Mouse (Mus musculus) neural tube, embryonic 15.5 days (tissue): ENCODE measurements at regions not wholly inside any gene's neighbourhood (a gene's known extent, or its start where the extent isn't known, plus 50 kb on each side); places are given as distances from the start of the nearest gene placed in this dataset.
A peak's percentile ranks its signal among the peaks of the same experiment; 100 is the strongest.

Source experiments
- ATAC-seq: fragments of 200-750 bp; cut with Nextera tagmentation; 2 replicates; pipeline ENCODE4 v1.8.0; 2017; ENCODE audit warnings: mild to moderate bottlenecking, moderate TSS enrichment, moderate library complexity; ENCODE audit not compliant: low FRiP score
- H3K27ac ChIP-seq: fragments of 300-500 bp; sonication (generic); replicated peaks from 2 replicates; pipeline ENCODE4 v1.5.1; 2015; ENCODE audit warnings: mild to moderate bottlenecking, inconsistent platforms
- H3K27me3 ChIP-seq: fragments of 300-500 bp; sonication (generic); replicated peaks from 2 replicates; pipeline ENCODE4 v1.6.1; 2015; ENCODE audit warnings: inconsistent platforms
- H3K36me3 ChIP-seq: fragments of 300-500 bp; sonication (generic); 2 replicates; pipeline ENCODE4 v1.6.1; 2015; ENCODE audit warnings: inconsistent platforms
- H3K4me1 ChIP-seq: fragments of 300-500 bp; sonication (generic); 2 replicates; pipeline ENCODE4 v1.6.1; 2015; ENCODE audit warnings: inconsistent platforms
- H3K4me2 ChIP-seq: fragments of 300-500 bp; sonication (generic); 2 replicates; pipeline ENCODE4 v1.6.1; 2015; ENCODE audit warnings: inconsistent platforms, mild to moderate bottlenecking, moderate library complexity
- H3K4me3 ChIP-seq: fragments of 300-500 bp; sonication (generic); replicated peaks from 2 replicates; pipeline ENCODE4 v1.5.1; 2015; ENCODE audit warnings: mild to moderate bottlenecking, inconsistent platforms
- H3K9ac ChIP-seq: fragments of 300-500 bp; sonication (generic); replicated peaks from 2 replicates; pipeline ENCODE4 v1.6.1; 2015; ENCODE audit warnings: mild to moderate bottlenecking, inconsistent platforms
- H3K9me3 ChIP-seq: fragments of 300-500 bp; sonication (generic); replicated peaks from 2 replicates; pipeline ENCODE4 v1.6.1; 2016; ENCODE audit warnings: inconsistent platforms
- WGBS: fragments of 180-500 bp; shearing (Covaris S2); methylation state at CpG from one replicate; pipeline ENCODE4 v1.1.7; 2015; ENCODE audit warnings: mixed read lengths; 5-methylcytosine and 5-hydroxymethylcytosine counted together

- H3K27me3 ChIP-seq = no peaks in the 10 kb centered on the region
- 58% methylated on average over 3 of the region's 3 CpGs for whole genome bisulfite sequencing
- no peaks in the 10 kb centered on the region for H3K36me3 ChIP-seq
- no peaks in the 10 kb centered on the region for H3K9me3 ChIP-seq
- H3K9ac ChIP-seq = no peak overlapping the region
- H3K27ac ChIP-seq = no peak overlapping the region
- no peak for ATAC-seq
- H3K4me3 ChIP-seq = no peak overlapping the region
- no peaks in the 10 kb centered on the region for H3K4me1 ChIP-seq
- no peak overlapping the region for H3K4me2 ChIP-seq
Measured at GRCm38 (mm10) chr13:60420842-60421696, 180.7 kb upstream of the Dapk1 start.

GRCm38 (mm10) chr13:60424267-60424666 lies 177.5 kb upstream of the Dapk1 start:
- H3K27ac ChIP-seq = no peak overlapping the region
- no peaks in the 10 kb centered on the region for H3K27me3 ChIP-seq
- WGBS = 71% methylated on average over 6 of the region's 6 CpGs

GRCm38 (mm10) chr13:60425140-60425539 lies 176.6 kb upstream of the Dapk1 start:
- H3K4me3 ChIP-seq = no peak overlapping the region
- WGBS = 67% methylated on average over 11 of the region's 11 CpGs
- H3K9me3 ChIP-seq = no peaks in the 10 kb centered on the region
- H3K27me3 ChIP-seq = no peaks in the 10 kb centered on the region
- no peak overlapping the region for H3K9ac ChIP-seq
- H3K4me2 ChIP-seq = no peak overlapping the region
- no peaks in the 10 kb centered on the region for H3K36me3 ChIP-seq
- H3K27ac ChIP-seq = no peak overlapping the region
- ATAC-seq = no peak
- H3K4me1 ChIP-seq = peaks cover 10% of the 10 kb centered on the region

More at GRCm38 (mm10) chr13:60424267-60424666, 177.5 kb upstream of the Dapk1 start:
- H3K9ac ChIP-seq = no peak overlapping the region
- H3K9me3 ChIP-seq = no peaks in the 10 kb centered on the region
- H3K4me3 ChIP-seq = no peak overlapping the region
- H3K4me1 ChIP-seq = peaks cover 10% of the 10 kb centered on the region
- ATAC-seq = no peak
- H3K36me3 ChIP-seq = no peaks in the 10 kb centered on the region
- no peak overlapping the region for H3K4me2 ChIP-seq

- no peak for ATAC-seq
- no peaks in the 10 kb centered on the region for H3K27me3 ChIP-seq
- no peak overlapping the region for H3K4me3 ChIP-seq
- peaks cover 10% of the 10 kb centered on the region for H3K4me1 ChIP-seq
- 87% methylated on average over 6 of the region's 6 CpGs for whole genome bisulfite sequencing
- no peak overlapping the region for H3K4me2 ChIP-seq
- H3K9me3 ChIP-seq = no peaks in the 10 kb centered on the region
- no peak overlapping the region for H3K27ac ChIP-seq
- no peaks in the 10 kb centered on the region for H3K36me3 ChIP-seq
- no peak overlapping the region for H3K9ac ChIP-seq
Measured at GRCm38 (mm10) chr13:60425556-60425955, 176.2 kb upstream of the Dapk1 start.

- no peak for ATAC-seq
- Histone ChIP-seq H3K9me3 (no peaks in the 10 kb centered on the region), H3K4me1 (peaks cover 10% of the 10 kb centered on the region), H3K27ac (no peak overlapping the region), H3K27me3 (no peaks in the 10 kb centered on the region), H3K9ac (no peak overlapping the region), H3K4me3 (no peak overlapping the region), H3K36me3 (no peaks in the 10 kb centered on the region), H3K4me2 (no peak overlapping the region)
- 90% methylated on average over 12 of the region's 12 CpGs for WGBS
Measured at GRCm38 (mm10) chr13:60426192-60426840, 175.4 kb upstream of the Dapk1 start.

- H3K9ac ChIP-seq = no peak overlapping the region
- H3K9me3 ChIP-seq = no peaks in the 10 kb centered on the region
- H3K4me3 ChIP-seq = no peak overlapping the region
- H3K27me3 ChIP-seq = no peaks in the 10 kb centered on the region
- H3K36me3 ChIP-seq = no peaks in the 10 kb centered on the region
- 52% methylated on average over 7 of the region's 7 CpGs for WGBS
- peaks cover 10% of the 10 kb centered on the region for H3K4me1 ChIP-seq
- H3K27ac ChIP-seq = no peak overlapping the region
- H3K4me2 ChIP-seq = no peak overlapping the region
- no peak; the same call in 1 of the 2 replicates for ATAC-seq
Measured at GRCm38 (mm10) chr13:60427077-60427476, 174.7 kb upstream of the Dapk1 start.

GRCm38 (mm10) chr13:60427755-60428385 lies 173.9 kb upstream of the Dapk1 start:
- no peak for ATAC-seq
- H3K9me3 ChIP-seq = no peaks in the 10 kb centered on the region
- 18% methylated on average over 12 of the region's 12 CpGs for WGBS
- H3K4me3 ChIP-seq = no peak overlapping the region
- H3K9ac ChIP-seq = no peak overlapping the region
- H3K36me3 ChIP-seq = no peaks in the 10 kb centered on the region
- H3K27me3 ChIP-seq = no peaks in the 10 kb centered on the region
- no peak overlapping the region for H3K27ac ChIP-seq
- H3K4me2 ChIP-seq = peak overlapping the region; percentile 25
- peaks cover 10% of the 10 kb centered on the region for H3K4me1 ChIP-seq

GRCm38 (mm10) chr13:60429148-60429547 lies 172.6 kb upstream of the Dapk1 start:
- no peak overlapping the region for H3K27ac ChIP-seq
- no peak overlapping the region for H3K4me3 ChIP-seq
- no peaks in the 10 kb centered on the region for H3K27me3 ChIP-seq
- H3K4me2 ChIP-seq = no peak overlapping the region
- ATAC-seq = no peak
- no peaks in the 10 kb centered on the region for H3K9me3 ChIP-seq
- peaks cover 10% of the 10 kb centered on the region for H3K4me1 ChIP-seq
- 74% methylated on average over 3 of the region's 3 CpGs for WGBS
- H3K9ac ChIP-seq = no peak overlapping the region
- H3K36me3 ChIP-seq = no peaks in the 10 kb centered on the region

- no peak for ATAC-seq
- H3K9ac ChIP-seq = no peak overlapping the region
- no peak overlapping the region for H3K27ac ChIP-seq
- peaks cover 10% of the 10 kb centered on the region for H3K4me1 ChIP-seq
- no peaks in the 10 kb centered on the region for H3K36me3 ChIP-seq
- no peak overlapping the region for H3K4me2 ChIP-seq
- H3K27me3 ChIP-seq = no peaks in the 10 kb centered on the region
- H3K4me3 ChIP-seq = no peak overlapping the region
- H3K9me3 ChIP-seq = no peaks in the 10 kb centered on the region
- 86% methylated on average over 8 of the region's 8 CpGs for WGBS
Measured at GRCm38 (mm10) chr13:60431412-60431811, 170.3 kb upstream of the Dapk1 start.

- Histone ChIP-seq H3K36me3 (no peaks in the 10 kb centered on the region), H3K9ac (no peak overlapping the region), H3K9me3 (no peaks in the 10 kb centered on the region), H3K4me1 (no peaks in the 10 kb centered on the region), H3K27me3 (no peaks in the 10 kb centered on the region), H3K4me3 (no peak overlapping the region), H3K4me2 (no peak overlapping the region), H3K27ac (no peak overlapping the region)
- 72% methylated on average over 11 of the region's 11 CpGs for WGBS
- ATAC-seq = no peak
Measured at GRCm38 (mm10) chr13:60434221-60435210, 167.2 kb upstream of the Dapk1 start.

- 76% methylated on average over 5 of the region's 5 CpGs for WGBS
- Histone ChIP-seq H3K4me3 (no peak overlapping the region), H3K9me3 (no peaks in the 10 kb centered on the region), H3K27me3 (no peaks in the 10 kb centered on the region), H3K36me3 (no peaks in the 10 kb centered on the region), H3K4me1 (no peaks in the 10 kb centered on the region), H3K9ac (no peak overlapping the region), H3K4me2 (no peak overlapping the region), H3K27ac (no peak overlapping the region)
- ATAC-seq = no peak
Measured at GRCm38 (mm10) chr13:60435333-60435732, 166.4 kb upstream of the Dapk1 start.
